Mouse (Mus musculus): ENCODE data around the gene Gabrr2.

- TF ChIP-seq POLR2AphosphoS2 (IDR thresholded peaks at IDR 0.05; ENCODE audit: insufficient read length, low read depth) (peak; percentile 97), MYOG (IDR thresholded peaks at IDR 0.05; ENCODE audit: control insufficient read depth in 1 of 3, insufficient read depth in 1 of 3, insufficient read length in 2 of 3, low read depth in 2 of 3) (peak in 2 of 3 experiments; percentile 37 to 47), TCF12 (IDR thresholded peaks at IDR 0.05; ENCODE audit: insufficient read depth, poor library complexity, severe bottlenecking) (no peak), USF1 (IDR thresholded peaks at IDR 0.05; ENCODE audit: low read depth) (no peak), POLR2A (IDR thresholded peaks at IDR 0.05; ENCODE audit: insufficient read length, low read depth) (peak; percentile 95), E2F4 (IDR thresholded peaks at IDR 0.05; ENCODE audit: insufficient read depth) (no peak)
Measured at GRCm38 (mm10) chr4:33031195-33031960, 31.4 kb upstream of the Gabrr2 start, which contains the start of gene Ube2j1.
